Mouse (Mus musculus): ENCODE results near the gene Slc25a12. TPM values are rescaled to one million over a fixed set of nuclear protein-coding genes. Genes with fewer than 3 reads are reported as not detected.
A peak's percentile ranks its signal among the peaks of the same experiment; 100 is the strongest.
"Not testable (repeated sequence)": the region's sequence is repeated elsewhere in the genome, so short reads cannot be mapped to it uniquely, and the experiment has no call there.

The Slc25a12 gene
- polyA plus RNA-seq, 1 experiment, result 3.7 TPM

GRCm38 (mm10) chr2:71377426-71377825, 9.9 kb upstream of the Slc25a12 start:
- no peaks in the 10 kb centered on the region for H3K36me3 ChIP-seq (ENCODE audit: control insufficient read depth, insufficient read depth, low read length)
- H3K27ac ChIP-seq (ENCODE audit: control insufficient read depth, insufficient read depth, low read depth, low read length), result no peak overlapping the region
- no peak for TF ChIP-seq CTCF (IDR thresholded peaks at IDR 0.05; ENCODE audit: control insufficient read depth, insufficient read depth, insufficient replicate concordance, low read depth, low read length)
- no peak for TF ChIP-seq POLR2A (IDR thresholded peaks at IDR 0.05; ENCODE audit: control insufficient read depth, low read depth, low read length)
- no peak overlapping the region for H3K4me3 ChIP-seq (ENCODE audit: control insufficient read depth, low read depth, low read length)
- no peaks in the 10 kb centered on the region for H3K27me3 ChIP-seq (ENCODE audit: control insufficient read depth, insufficient read depth, low read length)
- H3K4me1 ChIP-seq (ENCODE audit: control insufficient read depth, insufficient read depth, low read length), result no peaks in the 10 kb centered on the region

- no peaks in the 10 kb centered on the region for H3K27me3 ChIP-seq (ENCODE audit: control insufficient read depth, insufficient read depth, low read length)
- TF ChIP-seq CTCF (IDR thresholded peaks at IDR 0.05; ENCODE audit: control insufficient read depth, insufficient read depth, insufficient replicate concordance, low read depth, low read length) (no peak), POLR2A (IDR thresholded peaks at IDR 0.05; ENCODE audit: control insufficient read depth, low read depth, low read length) (no peak)
- no peak overlapping the region for H3K27ac ChIP-seq (ENCODE audit: control insufficient read depth, insufficient read depth, low read depth, low read length)
- no peaks in the 10 kb centered on the region for H3K4me1 ChIP-seq (ENCODE audit: control insufficient read depth, insufficient read depth, low read length)
- no peaks in the 10 kb centered on the region for H3K36me3 ChIP-seq (ENCODE audit: control insufficient read depth, insufficient read depth, low read length)
- H3K4me3 ChIP-seq (ENCODE audit: control insufficient read depth, low read depth, low read length), result peak overlapping the region; percentile 18; the same call in 1 of the 2 replicates
Observed at GRCm38 (mm10) chr2:71376433-71376906, 8.9 kb upstream of the Slc25a12 start.

GRCm38 (mm10) chr2:71374275-71375155, 7.0 kb upstream of the Slc25a12 start:
- H3K4me3 ChIP-seq (ENCODE audit: control insufficient read depth, low read depth, low read length), result no peak overlapping the region
- no peak for TF ChIP-seq POLR2A (IDR thresholded peaks at IDR 0.05; ENCODE audit: control insufficient read depth, low read depth, low read length)
- TF ChIP-seq CTCF (IDR thresholded peaks at IDR 0.05; ENCODE audit: control insufficient read depth, insufficient read depth, insufficient replicate concordance, low read depth, low read length), result no peak
- H3K27ac ChIP-seq (ENCODE audit: control insufficient read depth, insufficient read depth, low read depth, low read length), result peak overlapping the region; percentile 14; the same call in 1 of the 2 replicates

GRCm38 (mm10) chr2:71372261-71372660, 4.7 kb upstream of the Slc25a12 start:
- not testable (repeated sequence) for H3K27me3 ChIP-seq (ENCODE audit: control insufficient read depth, insufficient read depth, low read length); H3K36me3 ChIP-seq (ENCODE audit: control insufficient read depth, insufficient read depth, low read length); H3K4me3 ChIP-seq (ENCODE audit: control insufficient read depth, low read depth, low read length); H3K4me1 ChIP-seq (ENCODE audit: control insufficient read depth, insufficient read depth, low read length); H3K27ac ChIP-seq (ENCODE audit: control insufficient read depth, insufficient read depth, low read depth, low read length)

More at GRCm38 (mm10) chr2:71374275-71375155, 7.0 kb upstream of the Slc25a12 start:
- no peaks in the 10 kb centered on the region for H3K36me3 ChIP-seq (ENCODE audit: control insufficient read depth, insufficient read depth, low read length)
- H3K4me1 ChIP-seq (ENCODE audit: control insufficient read depth, insufficient read depth, low read length), result no peaks in the 10 kb centered on the region
- H3K27me3 ChIP-seq (ENCODE audit: control insufficient read depth, insufficient read depth, low read length), result no peaks in the 10 kb centered on the region

- Histone ChIP-seq H3K27ac (ENCODE audit: control insufficient read depth, insufficient read depth, low read depth, low read length) (no peak overlapping the region), H3K27me3 (ENCODE audit: control insufficient read depth, insufficient read depth, low read length) (no peaks in the 10 kb centered on the region), H3K4me1 (ENCODE audit: control insufficient read depth, insufficient read depth, low read length) (peaks cover 2% of the 10 kb centered on the region), H3K36me3 (ENCODE audit: control insufficient read depth, insufficient read depth, low read length) (no peaks in the 10 kb centered on the region), H3K4me3 (ENCODE audit: control insufficient read depth, low read depth, low read length) (no peak overlapping the region)
- TF ChIP-seq POLR2A (IDR thresholded peaks at IDR 0.05; ENCODE audit: control insufficient read depth, low read depth, low read length) (no peak), CTCF (IDR thresholded peaks at IDR 0.05; ENCODE audit: control insufficient read depth, insufficient read depth, insufficient replicate concordance, low read depth, low read length) (no peak)
Observed at GRCm38 (mm10) chr2:71371790-71372189, 4.2 kb upstream of the Slc25a12 start.

GRCm38 (mm10) chr2:71368086-71368485, 537 bp upstream of the Slc25a12 start:
- Histone ChIP-seq H3K27ac (ENCODE audit: control insufficient read depth, insufficient read depth, low read depth, low read length) (no peak overlapping the region), H3K27me3 (ENCODE audit: control insufficient read depth, insufficient read depth, low read length) (no peaks in the 10 kb centered on the region), H3K36me3 (ENCODE audit: control insufficient read depth, insufficient read depth, low read length) (no peaks in the 10 kb centered on the region), H3K4me3 (ENCODE audit: control insufficient read depth, low read depth, low read length) (no peak overlapping the region), H3K4me1 (ENCODE audit: control insufficient read depth, insufficient read depth, low read length) (peaks cover 2% of the 10 kb centered on the region)
- TF ChIP-seq POLR2A (IDR thresholded peaks at IDR 0.05; ENCODE audit: control insufficient read depth, low read depth, low read length) (no peak), CTCF (IDR thresholded peaks at IDR 0.05; ENCODE audit: control insufficient read depth, insufficient read depth, insufficient replicate concordance, low read depth, low read length) (no peak)

- Histone ChIP-seq H3K4me3 (ENCODE audit: control insufficient read depth, low read depth, low read length) (peak overlapping the region; percentile 86), H3K4me1 (ENCODE audit: control insufficient read depth, insufficient read depth, low read length) (peaks cover 2% of the 10 kb centered on the region), H3K27ac (ENCODE audit: control insufficient read depth, insufficient read depth, low read depth, low read length) (no peak overlapping the region), H3K36me3 (ENCODE audit: control insufficient read depth, insufficient read depth, low read length) (no peaks in the 10 kb centered on the region), H3K27me3 (ENCODE audit: control insufficient read depth, insufficient read depth, low read length) (no peaks in the 10 kb centered on the region)
- TF ChIP-seq POLR2A (IDR thresholded peaks at IDR 0.05; ENCODE audit: control insufficient read depth, low read depth, low read length), result no peak
- TF ChIP-seq CTCF (IDR thresholded peaks at IDR 0.05; ENCODE audit: control insufficient read depth, insufficient read depth, insufficient replicate concordance, low read depth, low read length), result no peak
Observed at GRCm38 (mm10) chr2:71366618-71367124, 878 bp downstream of the Slc25a12 start.

Measured in testis, adult 2 months (tissue).